ENCODE assay signal across 10 mouse cellular contexts in the genomic region with DNA sequence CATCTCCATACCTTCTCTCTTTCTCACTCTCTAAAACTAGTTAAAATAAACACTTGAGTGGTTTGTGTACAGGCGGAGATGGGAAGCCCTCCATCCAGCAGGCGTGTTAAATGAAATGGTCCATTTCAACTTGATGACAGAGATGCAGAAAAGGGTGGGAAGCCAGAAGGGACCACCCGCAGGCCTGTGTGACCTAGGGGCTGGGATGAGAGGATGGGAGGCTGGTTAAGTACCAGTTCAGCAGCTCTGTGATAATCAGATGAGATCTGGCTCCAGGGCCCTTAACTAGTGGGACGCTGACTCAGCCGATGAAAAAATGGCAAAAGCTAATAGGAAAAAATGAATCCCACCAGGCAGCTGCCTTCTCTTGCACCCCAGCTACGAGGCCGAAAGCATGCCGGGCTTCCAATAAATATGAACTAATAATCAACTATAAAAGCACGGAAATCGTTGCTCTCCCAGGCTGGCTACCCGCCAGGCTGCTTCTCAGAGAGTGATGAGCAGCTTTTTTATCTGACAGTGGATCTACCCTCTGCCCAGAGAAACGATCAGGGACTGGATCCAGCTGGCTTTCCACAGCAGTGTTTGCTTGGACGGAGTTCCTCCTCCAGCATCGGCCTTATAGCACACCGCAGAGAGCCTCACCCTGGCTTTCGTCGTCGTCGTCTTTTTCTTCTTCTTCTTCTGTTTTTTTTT.
A peak's percentile ranks its signal among the peaks of the same experiment; 100 is the strongest.
DNase-seq lines count a peak whose midpoint lies in the region; ATAC-seq lines count a peak whose summit lies in the region.
"Had no signal": no experiment of that assay in that cellular context is flagged by ENCODE, and none has a peak within 500 bp of the region (broad histone marks: within the 10 kb centered on the region; RNA-seq: fewer than 3 reads in every experiment).

No protein-coding gene starts in this region.

- no peaks in the 10 kb centered on the region for H3K9me3 ChIP-seq in hindbrain, embryonic 11.5 days (ENCODE audit: control insufficient read depth, low read length)
- H3K9me3 ChIP-seq: embryonic facial prominence, embryonic 13.5 days had no signal

- H3K4me1 ChIP-seq in hindbrain, embryonic 11.5 days (replicated peaks; ENCODE audit: control insufficient read depth, insufficient read depth, low read length), result no peaks in the 10 kb centered on the region

- H3K9ac ChIP-seq in hindbrain, embryonic 11.5 days (ENCODE audit: low read depth, low read length), result no peak overlapping the region
- H3K9ac ChIP-seq: embryonic facial prominence, embryonic 13.5 days had no signal

- DNase-seq in left cerebral cortex, postnatal 4 days, result peak; percentile 72
- no peak for DNase-seq in left cerebral cortex, adult 11 months (ENCODE audit: low spot score)
- peak; percentile 20 for DNase-seq in brain, adult 2 months (ENCODE audit: low read depth, low spot score)
- DNase-seq in gastrocnemius, postnatal 14 days, result peak; percentile 45
- DNase-seq in layer of hippocampus, postnatal 10 days (ENCODE audit: low spot score in 2 of 2), result peak; percentile 54 to 65
- DNase-seq in spleen, postnatal 36 days (ENCODE audit: low spot score in 2 of 2), result no peak
- no peak for DNase-seq in left cerebral cortex, postnatal 36 days (ENCODE audit: low spot score in 2 of 2)
- DNase-seq in hindbrain, embryonic 11.5 days (ENCODE audit: low spot score), result no peak

- H3K27ac ChIP-seq in hindbrain, embryonic 11.5 days (ENCODE audit: low read depth, low read length), result no peak overlapping the region
- H3K27ac ChIP-seq: embryonic facial prominence, embryonic 13.5 days had no signal

- WGBS in hindbrain, embryonic 11.5 days, result 89% methylated on average over 19 of the region's 19 CpGs

- no peaks in the 10 kb centered on the region for H3K36me3 ChIP-seq in hindbrain, embryonic 11.5 days (ENCODE audit: control insufficient read depth, insufficient read depth, low read length)
- H3K36me3 ChIP-seq: embryonic facial prominence, embryonic 13.5 days; G1E had no signal

- intact Hi-C loops in left cerebral cortex, postnatal 4 days (cut with DNase I), result no loop called here
- intact Hi-C loops in gastrocnemius, postnatal 14 days (cut with DNase I; ENCODE audit: low total_unique reads), result no loop called here
- intact Hi-C loops in left cerebral cortex, postnatal 36 days (cut with DNase I), result no loop called here

- no peak for ATAC-seq in hindbrain, embryonic 11.5 days (ENCODE audit: low FRiP score)

- H3K4me2 ChIP-seq in hindbrain, embryonic 11.5 days (replicated peaks; ENCODE audit: low read depth, low read length), result no peak overlapping the region
- H3K4me2 ChIP-seq: embryonic facial prominence, embryonic 13.5 days had no signal

- H3K27me3 ChIP-seq in hindbrain, embryonic 11.5 days (ENCODE audit: control insufficient read depth, insufficient read depth, low read length), result no peaks in the 10 kb centered on the region
- H3K27me3 ChIP-seq: embryonic facial prominence, embryonic 13.5 days had no signal

- no peak overlapping the region for H3K4me3 ChIP-seq in hindbrain, embryonic 11.5 days (ENCODE audit: low read depth, low read length)
- H3K4me3 ChIP-seq: embryonic facial prominence, embryonic 13.5 days had no signal

Comparison
In these comparisons a context has a peak if more than half of its experiments do, and no peak if none do; other contexts are left out.
1. DNase-seq: peak in left cerebral cortex, postnatal 4 days (single experiment), brain, adult 2 months (single experiment), gastrocnemius, postnatal 14 days (single experiment) and layer of hippocampus, postnatal 10 days (2 of 2); none in left cerebral cortex, adult 11 months (single experiment), spleen, postnatal 36 days (0 of 2), left cerebral cortex, postnatal 36 days (0 of 2) and hindbrain, embryonic 11.5 days (single experiment).